1 mouse cellular context compared by ENCODE assay signal in the genomic region with DNA sequence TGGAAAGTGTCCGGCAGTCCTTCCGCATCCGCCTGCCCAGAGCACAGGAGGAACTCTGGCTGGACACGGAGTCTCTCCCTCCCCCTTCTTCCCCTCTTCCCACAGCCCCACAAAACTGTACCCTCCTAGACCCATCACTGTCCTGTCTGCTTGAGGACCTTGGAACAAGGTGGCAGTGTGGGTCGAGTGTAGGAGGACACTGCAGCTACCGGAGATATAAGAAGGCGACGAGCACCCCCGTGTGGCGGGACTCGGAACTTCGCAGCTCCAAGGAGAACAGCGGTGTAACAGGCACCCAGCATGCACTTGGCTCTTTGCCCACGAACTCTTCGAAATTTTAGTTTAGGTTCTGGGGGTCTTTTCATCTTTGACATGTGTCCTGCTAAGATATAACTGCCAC.
A peak's percentile ranks its signal among the peaks of the same experiment; 100 is the strongest.
TF ChIP-seq lines count a peak whose summit lies in the region.

No protein-coding gene starts in this region.

TF ChIP-seq in ES-E14, 5 proteins besides CTCF, POLR2A, EP300 and RAD21:
- peak; percentile 67; the same call in 1 of the 2 replicates for TF ChIP-seq ZC3H11A (IDR thresholded peaks at IDR 0.05; ENCODE audit: borderline replicate concordance, low read depth, low read length)
- no peak for TF ChIP-seq ZNF384 (IDR thresholded peaks at IDR 0.05; ENCODE audit: low read depth, low read length)
- TF ChIP-seq HCFC1 (IDR thresholded peaks at IDR 0.05; ENCODE audit: borderline replicate concordance, insufficient read depth, low read length), result no peak
- no peak for TF ChIP-seq MAFK (IDR thresholded peaks at IDR 0.05; ENCODE audit: insufficient read depth, low read depth, low read length)
- TF ChIP-seq CHD2 (IDR thresholded peaks at IDR 0.05; ENCODE audit: low read depth, low read length), result no peak
TF ChIP-seq in ES-E14: peak in this region for 1.
